Mouse (Mus musculus): Measurements from ENCODE around the gene Arrdc5.

Arrdc5 gene

DNA sequence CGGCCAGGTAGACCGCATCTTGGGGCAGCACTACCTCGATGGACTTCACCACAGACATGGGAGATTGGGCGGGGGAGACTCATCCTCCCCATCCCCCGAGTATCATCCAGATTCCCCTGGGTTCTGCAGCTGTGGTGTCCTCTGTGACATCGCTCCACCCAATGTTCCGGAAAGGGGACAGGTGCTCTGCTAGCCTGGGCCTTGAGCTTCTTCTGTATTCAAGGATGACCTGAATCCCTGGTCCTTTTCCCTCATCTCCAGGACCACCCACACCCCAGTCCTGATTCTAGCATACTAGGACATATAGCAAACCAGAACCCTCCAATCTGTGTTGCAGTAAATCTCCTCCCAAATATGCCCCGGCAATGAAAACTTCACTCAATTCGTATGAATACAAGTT is at the start of gene Arrdc5:
Gene Arrdc5 (minus strand): TSS at position 101 of the 400 bp plus-strand sequence.
- DNase-seq (ENCODE audit: low read depth): no peak

DNA sequence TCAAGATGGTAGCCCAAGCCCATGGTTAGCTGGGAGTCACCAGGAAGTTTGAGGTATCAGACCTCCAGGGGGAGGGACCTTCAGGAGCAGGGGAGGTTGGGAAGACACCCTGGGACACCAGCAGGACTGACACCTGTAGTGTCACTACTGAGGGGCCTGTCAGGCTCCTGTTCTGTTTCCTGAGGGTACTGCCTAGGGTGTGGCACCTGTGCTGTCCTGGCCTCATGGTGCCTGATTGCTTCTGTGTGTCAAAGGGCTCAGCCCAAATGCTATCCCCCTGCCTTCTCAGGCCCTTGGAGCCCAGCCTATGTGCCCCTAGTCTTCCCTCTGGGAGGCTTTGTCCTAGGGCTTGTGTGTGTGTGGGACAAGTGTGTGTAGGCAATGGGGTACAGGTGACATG is 48.5 kb upstream of the Arrdc5 start:
- DNase-seq (ENCODE audit: low read depth): no peak

DNA sequence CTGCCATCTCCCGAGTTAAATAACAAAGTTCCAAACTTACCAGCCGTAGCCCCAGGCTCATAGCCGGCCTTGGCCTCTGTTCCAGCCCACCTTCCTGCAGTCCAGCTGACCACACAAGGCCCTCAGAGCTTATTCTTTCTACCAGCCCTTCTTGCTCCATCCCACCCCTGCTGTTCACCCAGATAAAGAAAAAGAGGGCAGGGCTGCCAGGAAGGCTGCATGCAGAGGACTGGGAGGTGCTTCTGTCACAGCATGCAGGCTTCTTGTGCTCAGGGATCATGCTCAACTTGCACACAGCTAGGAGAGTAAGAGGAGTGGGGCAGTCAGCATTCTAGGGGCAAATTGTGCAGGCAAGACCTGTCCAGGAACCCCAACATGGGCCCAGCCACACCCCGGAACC is 48.0 kb upstream of the Arrdc5 start:
- no peak for DNase-seq (ENCODE audit: low read depth)

DNA sequence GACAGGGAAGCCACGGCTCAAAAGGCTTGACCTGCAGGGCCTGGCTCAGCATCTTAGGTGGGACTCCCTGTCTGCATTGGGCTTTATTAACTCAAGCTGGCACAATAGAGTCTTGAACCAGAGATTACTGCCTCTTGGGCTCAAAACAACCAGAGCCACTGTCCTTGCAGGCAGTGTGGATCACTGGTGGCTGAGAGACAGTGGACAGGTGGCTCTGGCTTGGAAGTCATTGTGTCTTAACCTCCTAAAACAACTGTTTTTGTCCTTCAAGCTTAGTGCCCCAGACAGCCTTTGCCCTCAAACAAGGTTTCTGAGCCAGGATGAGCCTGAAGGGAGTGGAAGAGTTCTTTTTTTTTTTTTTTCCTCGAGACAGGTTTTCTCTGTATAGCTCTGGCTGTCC is 45.3 kb upstream of the Arrdc5 start:
- DNase-seq (ENCODE audit: low read depth): no peak

DNA sequence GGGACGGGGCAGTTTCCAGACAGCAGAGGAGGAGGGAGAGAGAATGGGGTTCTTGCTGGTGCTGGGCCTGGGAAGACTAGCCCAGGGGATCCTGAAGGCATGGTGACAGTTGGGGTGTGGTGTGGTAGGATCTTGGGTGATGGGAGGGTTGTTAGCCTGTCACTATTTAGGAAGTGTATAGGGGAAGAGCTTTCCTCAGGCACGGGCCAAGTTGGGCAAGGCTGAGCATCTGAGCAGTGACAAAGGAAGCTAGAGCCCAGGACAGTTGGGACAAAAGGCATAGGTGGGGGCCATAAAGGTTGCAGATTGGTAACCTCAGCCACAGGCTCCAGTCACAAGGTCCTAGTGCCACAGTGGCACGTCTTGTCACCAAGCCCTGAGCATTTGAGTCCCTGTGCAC is 43.4 kb upstream of the Arrdc5 start:
- no peak for DNase-seq (ENCODE audit: low read depth)

DNA sequence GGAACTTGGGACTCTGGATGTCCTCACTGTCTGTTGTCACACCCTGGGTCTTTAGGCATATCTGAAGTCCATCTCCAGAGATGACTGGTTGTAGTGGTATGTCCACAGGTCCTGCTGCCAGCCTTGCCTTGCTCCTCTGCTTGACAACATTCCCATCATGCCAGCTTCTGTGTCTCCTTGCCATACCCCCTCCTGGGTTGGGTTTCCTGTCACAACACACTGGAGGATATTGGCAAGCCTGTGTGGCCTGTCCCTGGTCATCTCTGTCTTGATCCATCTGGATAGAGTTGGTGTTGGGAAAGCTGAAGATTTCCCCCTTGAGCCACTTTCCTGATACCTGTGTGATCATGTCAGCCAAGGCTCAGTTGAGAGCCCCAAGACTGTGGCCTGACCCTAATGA is 40.6 kb upstream of the Arrdc5 start:
- no peak for DNase-seq (ENCODE audit: low read depth)

DNA sequence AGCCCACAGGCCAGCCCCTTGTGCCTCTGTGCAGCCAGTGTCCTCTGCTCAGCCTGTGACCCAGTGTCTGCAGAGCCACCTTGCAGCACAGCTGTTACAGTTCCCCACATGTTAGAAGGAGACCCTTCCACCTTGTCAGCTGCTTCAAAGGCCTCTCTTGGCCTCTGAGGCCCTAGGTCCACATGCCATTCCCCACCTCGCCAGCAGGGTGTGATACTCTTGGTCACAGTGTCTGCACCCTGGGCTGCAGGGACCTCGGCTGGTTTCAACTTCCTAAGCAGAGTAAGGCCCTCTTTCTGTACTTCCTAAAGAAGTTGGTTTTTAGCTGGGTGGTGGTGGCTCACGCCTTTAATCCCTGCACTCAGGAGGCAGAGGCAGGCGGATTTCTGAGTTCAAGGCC is 38.8 kb upstream of the Arrdc5 start:
- DNase-seq (ENCODE audit: low read depth): peak; percentile 52

DNA sequence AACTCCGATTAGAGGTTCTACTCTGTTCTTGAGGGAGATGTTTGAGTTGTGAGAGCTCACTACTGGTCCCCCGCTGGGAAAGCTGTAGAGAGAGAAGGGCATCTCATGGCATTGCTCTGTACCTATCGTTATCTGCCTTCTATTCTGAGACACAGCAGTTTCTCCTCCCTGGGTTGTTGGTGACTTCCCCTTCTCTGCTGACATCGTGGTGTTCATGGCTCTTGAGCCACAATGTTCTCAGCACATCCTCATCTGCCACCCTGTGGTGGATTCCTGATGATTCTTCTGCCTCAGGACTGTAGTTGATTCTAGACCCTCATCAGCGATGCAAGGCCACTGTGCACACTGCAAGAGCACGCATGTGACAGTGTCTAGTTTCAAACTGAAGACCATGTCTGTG is 37.7 kb upstream of the Arrdc5 start:
- DNase-seq (ENCODE audit: low read depth): no peak

DNA sequence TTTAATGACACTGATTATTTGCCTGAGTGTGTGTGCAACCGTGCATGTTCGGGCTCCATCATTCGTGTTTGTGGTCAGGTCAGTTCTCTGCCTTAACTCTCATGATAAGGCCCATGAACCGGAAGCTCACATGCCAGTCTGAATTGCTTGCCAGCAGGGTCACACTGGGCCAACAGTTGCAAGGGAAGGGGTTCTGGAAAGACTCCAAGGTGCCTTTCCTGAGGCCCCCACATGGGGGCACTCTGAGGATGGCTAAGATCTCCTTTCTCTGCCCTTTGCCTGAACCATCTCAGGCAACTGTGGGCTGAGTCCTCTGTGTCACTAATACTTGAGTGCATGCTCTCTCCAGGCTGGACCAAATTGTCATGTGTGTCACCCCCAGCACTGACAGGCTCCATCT is 37.1 kb upstream of the Arrdc5 start:
- peak; percentile 70 for DNase-seq (ENCODE audit: low read depth)

DNA sequence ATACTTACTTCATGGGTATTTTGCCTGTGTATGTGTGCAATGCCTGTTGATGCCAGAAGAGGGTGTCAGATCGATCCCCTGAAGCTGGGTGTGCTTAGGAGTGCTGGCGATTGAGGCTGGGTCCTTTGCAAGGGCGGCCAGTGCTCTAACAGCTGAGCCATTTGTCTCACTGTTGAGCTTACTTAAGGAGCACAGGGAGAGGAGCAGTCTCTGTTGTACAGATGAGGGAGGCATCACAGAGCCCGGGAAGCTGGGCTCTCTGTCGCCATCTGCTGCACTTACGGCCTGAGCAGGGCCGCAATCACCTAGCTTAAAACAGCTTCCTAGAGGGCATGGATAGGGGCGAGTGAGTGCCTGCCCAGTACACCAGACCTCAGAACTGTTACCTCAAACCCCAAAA is 32.9 kb upstream of the Arrdc5 start:
- no peak for DNase-seq (ENCODE audit: low read depth)

DNA sequence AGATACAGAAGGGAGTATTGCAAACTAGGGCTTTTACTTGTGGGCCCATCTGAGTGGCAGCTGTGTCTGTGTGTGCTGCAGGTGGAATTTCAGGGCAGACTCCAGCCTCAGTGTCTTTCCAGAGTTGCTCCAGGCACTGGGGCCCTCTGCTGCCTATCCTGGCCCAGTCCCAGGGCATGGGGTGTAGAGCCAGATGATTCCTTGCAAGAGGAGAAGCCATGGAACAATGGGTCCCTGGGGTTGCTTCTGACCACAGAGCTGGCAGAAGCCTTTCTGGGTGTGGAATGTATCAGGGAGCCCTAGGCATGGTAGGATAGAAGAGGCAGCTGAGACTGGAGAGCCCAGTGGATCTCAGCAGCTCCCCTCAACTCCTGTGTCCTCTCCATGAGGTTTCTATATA is 31.2 kb upstream of the Arrdc5 start:
- no peak for DNase-seq (ENCODE audit: low read depth)

DNA sequence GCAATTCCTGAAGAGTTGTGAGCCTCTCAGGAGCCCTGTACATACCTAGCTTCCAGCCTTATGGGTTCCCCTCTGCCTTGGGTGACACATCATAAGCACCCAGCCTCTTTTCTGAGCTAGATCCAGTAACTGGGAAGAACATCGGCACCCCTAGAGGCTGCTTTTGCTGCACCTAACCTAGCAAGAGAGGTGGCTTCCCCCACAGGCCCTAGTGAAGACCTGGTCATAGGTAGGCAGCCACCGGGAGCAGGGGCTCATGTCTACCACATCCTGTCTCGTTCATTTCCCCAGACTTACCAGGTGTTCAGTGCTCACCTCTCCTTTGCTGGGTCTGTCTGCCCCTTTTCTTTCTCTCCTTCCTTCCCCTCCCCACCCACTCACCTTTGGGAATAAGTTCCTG is 30.3 kb upstream of the Arrdc5 start:
- DNase-seq (ENCODE audit: low read depth): peak; percentile 59

DNA sequence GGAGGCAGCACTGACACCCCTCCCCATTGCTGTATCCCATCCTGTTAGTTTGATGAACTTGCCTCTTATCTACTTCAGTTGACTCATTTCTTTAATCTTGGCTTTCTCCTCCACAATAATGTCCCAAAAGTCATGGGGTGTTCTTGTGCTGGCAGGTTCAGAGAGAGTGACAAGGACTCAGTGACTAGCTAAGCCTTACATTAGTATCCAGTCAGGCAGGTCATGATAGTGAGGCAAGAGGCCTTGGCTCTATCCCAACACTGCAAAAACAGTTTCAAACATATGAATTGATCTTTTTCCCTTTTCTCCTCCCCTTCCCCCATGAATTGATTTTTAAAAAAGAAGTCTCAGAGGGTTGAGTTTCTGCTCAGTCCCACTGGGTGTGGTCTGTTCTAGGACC is 29.2 kb upstream of the Arrdc5 start:
- no peak for DNase-seq (ENCODE audit: low read depth)

DNA sequence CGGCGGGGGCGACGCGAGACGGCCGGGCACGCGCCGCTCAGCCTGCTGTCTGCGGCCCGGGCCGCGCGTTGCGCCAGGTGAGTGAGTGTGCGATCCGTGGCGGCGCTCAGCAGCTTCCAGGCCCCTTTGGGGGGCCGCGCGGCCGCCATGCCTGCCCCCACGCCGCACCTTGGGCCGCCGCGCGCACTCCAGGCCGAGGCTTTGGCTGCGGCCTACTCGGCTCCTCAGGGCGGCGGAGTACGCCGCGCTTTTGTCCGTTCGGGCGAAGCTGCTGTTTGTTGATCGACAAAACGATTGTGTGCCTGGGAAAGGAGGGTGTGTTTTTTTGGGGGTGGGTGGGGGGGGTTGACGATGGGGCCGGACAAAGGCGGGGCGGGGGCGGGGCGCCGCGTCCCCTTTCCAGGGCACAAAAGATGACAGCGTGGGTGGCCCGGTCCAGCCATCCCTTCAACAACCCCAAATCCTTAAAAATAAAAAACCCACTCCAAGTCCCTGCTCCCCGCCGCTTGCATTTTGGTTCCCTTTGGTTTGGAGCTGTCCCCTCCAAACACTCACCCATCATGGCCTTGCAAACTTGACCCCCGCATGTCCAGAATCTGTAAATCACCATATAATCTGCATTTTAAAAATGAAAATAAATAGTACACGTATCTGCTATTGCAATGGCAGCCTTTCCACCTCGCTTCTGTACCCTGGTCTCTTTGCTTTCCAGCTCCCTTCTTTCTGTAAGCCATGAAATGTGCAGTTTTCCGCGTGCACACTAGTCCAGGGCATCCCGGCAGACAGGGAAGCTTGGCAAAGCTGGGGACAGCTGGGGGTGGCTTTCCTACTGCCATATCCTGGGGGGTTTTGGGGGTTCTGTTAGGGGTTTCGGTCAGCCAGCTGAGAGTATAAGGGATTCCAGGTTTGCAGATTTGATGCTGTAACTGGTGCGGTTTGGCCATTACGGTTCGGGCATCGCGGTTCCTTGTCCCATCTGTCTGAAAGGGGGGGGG is 26.4 kb upstream of the Arrdc5 start:
- DNase-seq (ENCODE audit: low read depth): no peak

DNA sequence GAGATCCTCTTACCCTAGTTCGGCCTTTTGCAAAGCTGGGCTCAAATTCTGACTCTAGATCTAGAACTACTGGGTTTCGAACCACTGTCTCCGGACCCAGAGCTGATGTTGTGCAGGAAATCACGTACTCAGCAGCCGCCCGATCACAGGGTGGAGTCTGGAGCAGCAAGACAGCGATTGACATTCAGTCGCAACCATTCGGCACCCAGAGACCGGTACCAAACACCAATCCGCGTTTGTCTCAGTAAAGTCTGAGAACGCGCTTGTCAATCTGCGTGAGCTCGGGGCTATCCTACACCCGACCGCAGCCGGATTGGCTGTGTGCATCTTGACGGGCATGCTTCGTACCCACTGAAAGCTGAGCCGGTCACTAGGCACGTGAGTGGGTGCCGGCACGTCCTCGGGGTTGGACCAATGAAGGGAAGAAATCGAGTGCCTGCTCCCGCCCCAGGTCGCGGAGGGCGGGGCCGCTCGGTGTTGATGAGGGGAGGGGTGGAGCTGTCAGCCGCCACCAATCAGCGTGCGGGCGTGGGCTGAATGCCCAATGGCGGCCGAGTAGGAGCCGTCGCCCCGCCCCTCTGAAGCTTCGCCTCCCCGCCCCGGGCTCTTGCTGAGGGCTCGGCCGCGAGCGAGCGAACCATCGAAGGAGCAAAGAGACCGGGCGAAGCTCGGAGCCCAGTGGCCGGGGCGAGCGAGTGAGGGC is 25.5 kb upstream of the Arrdc5 start, which contains the start of gene Kdm4b:
Gene Kdm4b (plus strand): TSS at position 613 of the 703 bp plus-strand sequence.
- peak; percentile 99 for DNase-seq (ENCODE audit: low read depth)

DNA sequence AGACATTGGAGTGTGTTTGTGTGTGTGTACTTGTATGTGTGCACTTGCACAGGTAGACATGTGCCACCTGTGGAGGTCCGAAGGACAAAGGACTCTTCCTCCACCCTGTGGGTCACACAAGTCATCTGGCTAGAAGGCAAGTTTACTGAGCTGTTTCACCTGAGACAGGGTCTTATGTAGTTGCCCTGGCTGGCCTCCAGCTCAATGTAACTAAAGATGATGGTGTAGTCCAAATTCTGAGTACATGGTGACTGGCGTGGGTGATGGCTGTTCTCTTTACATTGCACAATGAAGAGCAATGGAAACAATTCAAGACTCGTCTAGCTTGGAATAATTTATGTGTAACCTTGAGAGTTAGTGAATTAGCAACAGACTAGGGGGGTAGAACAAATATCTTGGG is 24.3 kb upstream of the Arrdc5 start:
- peak; percentile 28 for DNase-seq (ENCODE audit: low read depth)

DNA sequence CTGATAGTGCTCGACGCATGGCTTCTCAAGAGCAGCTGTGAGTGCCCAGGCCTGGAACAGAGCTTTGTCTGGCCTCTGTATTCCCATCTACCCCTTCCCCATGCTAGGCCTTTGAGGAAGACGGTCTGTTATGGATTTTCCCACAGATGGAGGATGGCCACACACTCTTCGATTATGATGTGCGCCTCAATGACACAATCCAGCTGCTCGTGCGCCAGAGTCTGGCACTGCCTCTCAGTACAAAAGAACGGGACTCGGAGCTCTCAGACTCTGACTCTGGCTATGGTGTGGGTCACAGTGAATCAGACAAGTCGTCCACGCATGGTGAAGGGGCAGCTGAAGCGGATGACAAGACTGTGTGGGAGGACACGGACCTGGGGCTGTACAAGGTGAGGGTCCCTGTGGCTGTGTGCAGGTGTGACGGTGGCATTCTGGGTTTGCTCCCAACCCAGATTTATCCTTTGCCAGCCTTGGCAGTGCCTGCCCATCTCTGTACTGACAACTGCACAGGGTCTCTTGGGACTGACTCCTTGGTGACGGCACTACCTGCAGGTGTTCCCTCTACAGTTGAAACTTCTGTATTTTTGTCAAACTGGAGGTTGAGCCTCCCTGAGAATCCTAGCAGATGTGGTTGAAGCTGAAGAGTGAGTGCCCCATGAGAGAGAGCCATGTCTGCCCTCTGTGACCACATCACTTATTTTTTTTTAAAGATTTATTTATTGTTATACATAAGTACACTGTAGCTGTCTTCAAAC is 9.3 kb upstream of the Arrdc5 start:
- DNase-seq (ENCODE audit: low read depth): no peak

DNA sequence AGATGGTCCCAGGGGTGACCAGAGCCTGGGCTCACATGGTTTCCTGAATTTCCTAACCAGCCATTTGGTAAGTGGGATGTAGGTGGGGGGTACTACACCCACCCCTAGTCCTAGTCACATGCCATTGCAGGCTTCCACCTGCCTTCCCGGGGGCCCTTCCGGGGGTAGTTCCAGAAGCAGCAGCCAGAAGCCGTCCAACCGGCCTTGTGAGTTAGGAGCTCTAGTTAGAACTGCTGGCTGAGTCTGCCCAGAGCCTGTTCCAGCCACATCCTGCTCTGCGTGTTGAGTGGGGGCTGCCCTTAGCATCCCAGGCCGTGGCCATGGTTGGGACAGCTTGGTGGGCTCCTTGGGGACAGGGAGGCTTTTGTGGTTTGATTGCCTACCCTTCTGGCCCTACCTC is 8.0 kb upstream of the Arrdc5 start:
- DNase-seq (ENCODE audit: low read depth): no peak

DNA sequence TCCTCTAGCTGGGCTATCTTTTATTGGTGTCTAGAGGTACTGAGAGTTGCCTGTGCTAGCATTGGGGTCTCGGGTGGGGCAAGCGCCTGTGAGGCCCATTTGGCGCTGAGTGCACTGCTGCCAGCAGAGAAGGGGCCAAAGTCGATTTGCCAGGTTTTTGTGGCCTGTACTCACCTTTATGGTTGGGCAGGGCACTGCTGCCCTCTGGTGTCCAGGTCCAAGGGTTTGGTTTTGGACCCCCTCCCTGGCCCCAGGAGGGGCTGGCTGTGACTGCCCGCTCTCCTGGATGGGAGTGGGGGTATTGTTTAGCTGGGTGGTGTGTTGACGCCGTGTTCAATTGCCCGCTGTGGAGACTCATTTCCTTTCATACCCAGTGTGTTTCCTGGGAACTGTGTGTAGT is 5.7 kb upstream of the Arrdc5 start:
- DNase-seq (ENCODE audit: low read depth): no peak

DNA sequence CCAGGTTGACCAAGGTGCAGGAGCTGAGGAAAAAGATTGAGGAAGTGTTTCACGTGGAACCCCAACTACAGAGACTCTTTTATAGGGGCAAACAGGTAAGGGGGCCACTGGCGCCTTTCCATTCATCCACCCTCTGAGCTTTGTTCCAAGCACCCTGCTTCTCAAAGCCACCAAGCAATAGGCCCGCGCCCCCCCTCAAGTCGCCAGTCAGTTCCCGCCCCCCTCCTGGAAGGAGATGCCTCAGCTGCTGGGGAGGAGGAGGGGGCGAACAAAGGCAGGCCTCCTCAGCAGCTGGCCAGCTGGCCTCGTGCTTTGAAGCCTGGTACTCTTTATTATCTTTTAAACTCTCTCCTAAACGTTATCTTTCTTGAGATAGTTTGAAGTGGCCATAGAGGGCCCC is 5.1 kb upstream of the Arrdc5 start:
- no peak for DNase-seq (ENCODE audit: low read depth)

DNA sequence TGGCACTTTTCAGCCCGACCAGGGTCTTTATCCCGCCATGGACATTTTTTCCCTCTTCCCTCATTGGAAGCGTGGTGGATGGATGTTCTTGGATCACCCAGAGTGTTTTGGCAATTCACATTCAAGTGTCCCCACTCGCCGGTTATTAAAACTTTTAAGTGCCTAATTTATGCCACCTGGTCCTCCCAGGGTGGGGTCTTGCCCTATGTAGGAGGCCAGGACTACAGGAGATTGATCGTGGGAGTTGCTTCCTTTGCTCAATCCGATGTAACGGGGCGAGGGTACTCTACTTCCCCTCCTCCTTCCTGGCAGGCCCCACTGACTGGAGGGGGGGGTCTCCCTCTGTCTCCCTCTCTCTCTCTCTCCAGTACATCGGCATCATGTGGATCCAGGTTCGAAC is 4.6 kb upstream of the Arrdc5 start:
- DNase-seq (ENCODE audit: low read depth): no peak

DNA sequence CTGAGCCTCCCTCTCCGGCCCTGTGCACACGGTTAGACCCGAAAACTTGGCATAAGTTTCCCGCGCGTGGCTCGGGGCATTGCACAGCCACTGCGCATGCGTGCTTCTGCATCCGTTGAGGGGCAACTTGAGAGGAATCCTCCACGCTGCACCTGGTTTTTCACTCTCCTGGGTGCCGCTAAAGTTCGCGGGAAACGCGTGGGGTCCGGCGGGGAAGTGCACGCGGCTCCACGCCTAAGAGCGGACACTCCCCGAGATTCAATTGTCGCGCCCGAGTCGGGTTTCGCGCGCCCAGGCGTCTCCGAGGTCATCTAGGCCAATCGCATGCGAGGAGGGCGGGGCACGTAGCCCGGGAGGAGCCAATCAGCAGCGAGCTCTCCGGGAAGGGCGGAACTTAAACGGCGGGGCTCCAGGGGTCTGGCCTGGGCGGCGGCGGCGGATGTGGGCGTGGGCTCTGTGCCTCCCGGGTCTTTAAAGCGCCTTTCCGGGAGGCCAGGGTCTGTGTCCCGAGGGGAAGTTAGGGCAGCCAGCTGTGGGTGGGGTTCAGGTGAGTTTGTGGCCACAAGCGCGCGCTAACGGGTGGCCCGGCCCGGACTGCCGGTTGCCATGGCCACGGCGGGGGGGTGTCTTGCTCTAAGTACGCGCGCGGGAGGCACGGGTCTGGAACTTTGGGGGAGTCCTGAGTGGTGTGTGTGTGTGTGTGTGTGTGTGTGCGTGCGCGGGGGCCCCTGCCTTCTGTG is 3.9 kb upstream of the Arrdc5 start:
- DNase-seq (ENCODE audit: low read depth): peak; percentile 98
